Mouse (Mus musculus) kidney, adult 18-20 months (tissue): ENCODE measurements around the gene Plk5.

Experiments
- DNase-seq: peaks from one replicate; pipeline ENCODE4 v3.0.0; 2021

Gene Plk5

DNA sequence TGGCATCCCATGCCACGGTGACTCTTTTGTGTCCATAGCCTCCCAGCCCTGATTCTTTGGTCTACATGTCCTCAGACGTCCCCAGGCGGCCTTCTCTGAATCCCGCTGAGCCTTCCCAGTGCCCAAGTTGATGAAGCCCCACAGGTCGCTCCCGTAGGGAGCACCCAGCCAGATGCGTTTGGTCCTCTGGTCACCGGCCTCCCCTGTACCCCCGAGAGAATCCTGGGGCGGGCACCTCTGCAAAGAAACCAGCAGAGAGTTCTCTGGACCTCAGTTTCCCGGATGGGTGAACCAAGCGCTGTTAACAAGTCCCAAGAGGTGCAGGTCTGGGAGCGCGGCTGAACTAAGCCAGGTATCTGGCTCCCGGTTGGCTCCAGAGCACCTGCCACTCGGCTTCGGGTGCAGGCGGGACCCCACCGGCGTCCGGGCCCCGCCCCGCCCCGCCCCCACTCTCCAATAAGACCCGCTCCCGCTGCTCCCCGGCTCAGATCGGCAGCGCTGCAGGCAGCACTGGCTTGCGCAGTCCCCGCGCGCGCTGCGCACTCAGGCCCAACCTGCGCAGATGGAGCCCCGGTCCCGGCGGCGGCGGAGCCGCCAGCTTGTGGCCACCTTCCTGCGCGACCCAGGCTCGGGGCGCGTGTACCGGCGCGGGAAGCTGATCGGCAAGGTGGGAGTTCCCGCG, at the start of gene Plk5:
TSS of gene Plk5 (plus strand) at position 459 of the 682 bp plus-strand sequence.
- DNase-seq, result no peak

DNA sequence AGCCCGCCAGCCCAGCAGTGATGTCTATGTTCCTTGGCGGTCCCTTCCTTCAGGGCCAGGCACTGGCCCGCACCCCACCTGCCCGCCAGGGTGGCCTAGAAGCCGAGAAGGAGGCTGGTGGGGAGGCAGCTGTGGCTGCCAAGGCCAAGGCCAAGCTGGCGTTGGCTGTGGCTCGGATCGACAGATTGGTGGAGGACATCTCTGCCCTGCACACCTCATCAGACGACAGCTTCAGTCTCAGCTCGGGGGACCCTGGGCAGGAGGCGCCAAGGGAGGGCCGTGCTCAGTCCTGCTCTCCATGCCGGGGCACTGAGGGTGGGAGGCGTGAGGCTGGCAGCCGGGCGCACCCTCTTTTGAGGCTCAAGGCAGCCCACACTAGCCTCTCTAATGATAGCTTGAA, 44.7 kb upstream of the Plk5 start:
- DNase-seq, result no peak

DNA sequence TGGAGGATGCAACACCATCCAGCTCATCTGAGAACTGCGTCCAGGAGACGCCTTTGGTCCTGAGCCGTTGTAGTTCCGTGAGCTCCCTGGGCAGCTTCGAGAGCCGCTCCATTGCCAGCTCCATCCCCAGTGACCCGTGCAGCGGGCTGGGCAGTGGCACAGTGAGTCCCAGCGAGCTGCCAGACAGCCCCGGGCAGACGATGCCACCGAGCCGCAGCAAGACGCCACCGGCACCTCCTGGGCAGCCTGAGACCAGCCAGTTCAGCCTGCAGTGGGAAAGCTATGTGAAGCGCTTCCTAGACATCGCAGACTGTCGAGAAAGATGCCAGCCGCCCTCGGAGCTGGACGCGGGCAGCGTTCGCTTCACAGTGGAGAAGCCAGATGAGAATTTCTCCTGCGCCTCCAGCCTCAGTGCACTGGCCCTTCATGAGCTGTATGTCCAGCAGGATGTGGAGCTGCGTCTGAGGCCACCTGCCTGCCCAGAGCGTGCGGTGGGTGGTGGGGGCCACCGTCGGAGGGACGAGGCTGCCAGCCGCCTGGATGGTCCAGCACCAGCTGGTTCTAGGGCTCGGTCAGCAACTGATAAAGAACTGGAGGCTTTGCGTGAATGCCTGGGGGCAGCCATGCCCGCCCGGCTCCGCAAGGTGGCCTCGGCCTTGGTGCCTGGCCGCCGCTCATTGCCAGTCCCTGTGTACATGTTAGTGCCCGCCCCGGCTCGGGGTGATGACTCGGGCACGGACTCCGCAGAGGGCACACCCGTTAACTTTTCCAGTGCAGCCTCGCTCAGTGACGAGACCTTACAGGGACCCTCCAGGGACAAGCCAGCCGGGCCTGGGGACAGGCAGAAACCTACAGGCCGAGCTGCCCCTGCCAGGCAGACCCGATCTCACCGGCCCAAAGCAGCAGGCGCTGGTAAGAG, 43.4 kb upstream of the Plk5 start:
- no peak for DNase-seq

DNA sequence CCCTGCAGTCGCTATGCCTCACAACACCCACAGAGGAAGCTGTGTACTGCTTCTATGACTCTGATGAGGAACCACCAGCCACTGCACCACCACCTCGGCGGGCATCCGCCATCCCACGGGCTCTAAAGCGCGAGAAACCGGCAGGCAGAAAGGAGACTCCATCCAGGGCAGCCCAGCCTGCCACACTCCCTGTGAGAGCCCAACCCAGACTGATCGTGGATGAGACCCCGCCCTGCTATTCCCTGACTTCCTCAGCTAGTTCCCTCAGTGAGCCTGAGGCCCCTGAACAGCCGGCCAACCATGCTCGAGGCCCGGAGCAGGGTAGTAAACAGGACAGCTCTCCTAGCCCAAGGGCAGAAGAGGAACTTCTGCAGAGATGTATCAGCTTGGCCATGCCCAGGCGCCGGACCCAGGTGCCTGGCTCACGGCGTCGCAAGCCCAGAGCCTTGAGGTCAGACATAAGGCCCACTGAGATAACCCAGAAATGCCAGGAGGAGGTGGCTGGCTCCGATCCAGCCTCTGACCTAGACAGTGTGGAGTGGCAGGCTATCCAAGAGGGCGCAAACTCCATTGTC, 42.5 kb upstream of the Plk5 start:
- DNase-seq, result no peak

DNA sequence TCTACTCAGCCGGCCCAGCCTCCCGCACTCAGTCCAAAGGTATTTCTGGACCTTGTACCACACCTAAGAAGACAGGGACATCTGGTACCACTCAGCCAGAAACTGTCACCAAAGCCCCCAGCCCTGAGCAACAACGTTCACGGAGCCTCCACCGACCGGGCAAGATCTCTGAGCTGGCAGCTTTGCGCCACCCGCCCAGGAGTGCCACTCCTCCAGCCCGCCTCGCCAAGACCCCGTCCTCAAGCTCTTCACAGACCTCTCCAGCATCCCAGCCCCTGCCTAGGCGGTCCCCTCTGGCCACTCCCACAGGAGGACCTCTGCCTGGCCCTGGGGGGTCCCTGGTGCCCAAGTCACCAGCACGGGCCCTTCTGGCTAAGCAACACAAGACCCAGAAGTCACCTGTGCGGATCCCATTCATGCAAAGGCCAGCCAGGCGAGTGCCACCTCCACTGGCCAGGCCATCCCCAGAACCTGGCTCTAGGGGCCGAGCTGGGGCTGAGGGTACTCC, 41.7 kb upstream of the Plk5 start:
- DNase-seq, result no peak

DNA sequence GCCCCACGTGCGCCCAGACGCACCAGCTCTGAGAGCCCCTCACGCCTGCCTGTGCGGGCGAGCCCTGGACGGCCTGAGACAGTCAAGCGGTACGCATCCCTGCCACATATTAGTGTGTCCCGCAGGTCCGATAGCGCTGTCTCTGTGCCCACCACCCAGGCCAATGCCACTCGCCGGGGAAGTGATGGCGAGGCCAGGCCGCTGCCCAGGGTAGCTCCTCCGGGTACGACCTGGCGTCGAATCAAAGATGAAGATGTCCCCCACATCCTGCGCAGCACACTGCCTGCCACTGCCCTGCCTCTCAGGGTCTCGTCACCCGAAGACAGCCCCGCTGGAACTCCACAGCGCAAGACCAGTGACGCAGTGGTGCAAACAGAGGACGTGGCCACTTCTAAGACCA, 40.9 kb upstream of the Plk5 start:
- DNase-seq, result no peak

DNA sequence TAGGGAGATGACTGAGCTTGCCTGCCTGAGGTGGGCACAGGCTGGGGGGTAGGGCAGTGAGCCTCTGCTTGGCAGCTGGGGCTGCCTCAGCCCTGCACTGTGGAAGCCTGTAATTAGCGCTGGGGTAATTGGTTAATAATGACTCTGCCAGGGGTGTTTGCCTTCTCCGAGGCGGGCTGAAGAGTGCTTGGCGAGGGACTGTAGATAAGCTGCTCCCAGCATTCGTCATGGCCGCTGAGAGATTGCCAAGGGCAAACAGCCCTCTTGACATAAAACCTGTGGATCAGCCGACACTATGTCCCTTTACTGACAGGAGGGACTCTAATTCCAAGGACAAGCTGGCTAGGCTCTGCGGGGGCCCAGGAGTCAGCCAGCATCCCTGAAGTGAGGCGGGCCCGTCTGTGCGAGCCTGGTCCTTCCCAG, 39.9 kb upstream of the Plk5 start:
- DNase-seq, result no peak

DNA sequence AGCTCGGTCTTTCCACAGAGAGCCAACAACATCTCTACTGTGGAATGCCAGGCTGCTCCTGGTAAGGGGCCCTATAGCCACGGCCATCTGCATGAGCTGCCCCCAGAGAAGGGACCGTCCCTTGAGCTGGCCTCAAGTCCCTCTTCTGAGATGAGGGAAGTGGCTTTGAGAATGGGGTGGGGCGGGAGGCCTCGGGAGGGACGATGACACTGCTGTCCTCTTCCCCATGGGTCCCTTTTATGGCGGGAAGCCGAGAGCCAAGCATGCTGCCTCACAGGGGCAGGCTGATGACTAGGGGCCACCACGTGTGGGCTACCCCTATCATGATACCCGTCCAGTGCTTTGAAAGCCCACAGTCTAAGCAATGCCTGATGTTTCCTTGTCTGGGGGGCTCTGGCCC, 39.2 kb upstream of the Plk5 start:
- no peak for DNase-seq

DNA sequence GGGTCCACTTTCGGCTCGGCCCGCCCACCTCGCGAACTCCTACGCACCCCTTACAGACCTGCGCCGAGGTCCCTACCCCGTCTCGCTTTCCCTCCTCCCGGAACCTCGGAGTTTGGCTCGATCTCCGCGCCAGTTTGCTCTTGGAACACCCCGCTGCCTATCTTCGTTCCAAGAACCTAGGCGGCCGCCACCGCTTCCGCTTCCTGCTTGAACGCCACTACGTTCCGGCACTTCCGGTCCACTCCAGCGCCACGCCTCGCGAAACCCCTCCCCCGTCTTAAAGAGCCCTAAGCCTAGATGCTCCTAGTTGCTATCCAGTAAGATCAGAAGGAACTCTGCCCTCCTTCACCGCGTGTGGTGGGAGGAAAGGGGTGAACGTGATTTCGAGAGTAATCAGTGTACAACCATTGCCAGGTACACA, 35.9 kb upstream of the Plk5 start, which contains the start of gene 2310011J03Rik:
TSS of gene 2310011J03Rik (minus strand) at position 198 of the 421 bp plus-strand sequence.
- peak; percentile 95 for DNase-seq

DNA sequence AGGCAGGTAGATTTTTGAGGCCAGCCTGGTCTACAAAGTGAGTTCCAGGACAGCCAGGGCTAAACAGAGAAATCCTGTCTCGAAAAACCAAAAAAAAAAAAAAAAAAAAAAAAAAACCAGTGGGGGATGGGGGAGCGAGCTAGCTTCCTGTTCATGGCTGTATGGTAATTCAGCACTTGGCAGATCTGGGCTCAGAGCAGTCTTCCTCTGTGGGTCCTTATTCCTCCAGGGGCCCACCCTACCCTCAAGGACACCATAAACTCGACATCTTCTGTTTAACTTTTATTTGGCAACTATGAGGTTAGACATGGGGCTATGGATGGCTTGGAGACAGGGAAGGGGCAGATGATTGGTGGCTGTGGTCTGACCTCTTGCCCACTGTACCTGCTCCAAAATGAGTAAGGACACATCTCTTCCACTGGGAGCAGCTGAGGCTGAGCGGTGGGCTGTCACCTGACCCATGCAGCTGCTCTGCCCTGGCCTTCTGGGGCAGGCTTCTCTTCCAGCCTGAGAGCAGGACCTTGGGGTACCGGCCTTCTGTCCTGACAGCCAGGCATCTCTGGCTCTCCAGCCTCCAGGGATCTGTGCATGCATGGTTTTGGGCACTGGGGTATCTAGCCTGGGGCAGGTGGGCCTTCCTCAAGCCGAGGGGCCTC, 35.1 kb upstream of the Plk5 start:
- no peak for DNase-seq

DNA sequence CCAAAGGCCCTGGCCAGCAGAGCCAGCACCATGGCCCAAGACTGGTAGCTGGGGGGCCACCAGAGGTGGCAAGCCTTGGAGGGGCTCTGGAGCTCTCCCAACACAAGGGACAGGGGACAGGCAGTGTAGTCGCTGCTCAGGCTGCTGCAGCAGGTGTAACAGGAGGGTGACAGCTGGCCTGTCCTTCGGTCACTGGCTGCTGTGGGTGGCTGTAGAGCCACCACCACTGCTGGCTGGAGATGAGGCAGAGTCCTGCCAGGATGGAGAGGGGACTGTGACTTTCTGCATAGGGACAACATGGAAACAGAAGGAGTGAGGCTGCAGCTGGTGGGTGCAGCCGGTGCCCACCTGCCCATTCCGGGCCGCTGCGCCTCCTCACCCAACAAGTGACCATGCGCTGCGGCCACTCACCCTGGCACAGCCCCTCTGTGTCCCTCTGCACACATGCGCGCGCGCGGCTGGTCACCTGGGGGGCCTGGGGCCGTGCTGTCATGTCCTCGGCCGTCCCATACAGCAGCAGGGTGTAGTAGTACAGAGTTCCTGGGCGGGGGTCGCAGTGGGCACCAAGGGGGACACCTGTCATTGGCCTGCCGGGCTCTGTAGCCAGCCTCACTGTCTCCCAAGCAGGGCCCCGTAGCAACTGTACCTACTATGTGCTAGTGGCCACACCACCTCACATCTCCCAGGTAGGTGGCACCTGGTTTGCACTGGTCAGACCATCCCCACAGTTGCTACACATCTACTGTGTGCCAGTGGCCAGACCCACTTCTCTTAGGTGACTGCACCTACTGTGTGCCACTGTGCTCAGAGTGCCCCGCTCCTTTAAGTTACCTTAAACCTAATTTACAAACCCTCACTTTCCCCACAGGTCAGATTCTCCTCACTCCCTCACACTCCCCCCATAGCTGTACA, 34.3 kb upstream of the Plk5 start:
- no peak for DNase-seq

DNA sequence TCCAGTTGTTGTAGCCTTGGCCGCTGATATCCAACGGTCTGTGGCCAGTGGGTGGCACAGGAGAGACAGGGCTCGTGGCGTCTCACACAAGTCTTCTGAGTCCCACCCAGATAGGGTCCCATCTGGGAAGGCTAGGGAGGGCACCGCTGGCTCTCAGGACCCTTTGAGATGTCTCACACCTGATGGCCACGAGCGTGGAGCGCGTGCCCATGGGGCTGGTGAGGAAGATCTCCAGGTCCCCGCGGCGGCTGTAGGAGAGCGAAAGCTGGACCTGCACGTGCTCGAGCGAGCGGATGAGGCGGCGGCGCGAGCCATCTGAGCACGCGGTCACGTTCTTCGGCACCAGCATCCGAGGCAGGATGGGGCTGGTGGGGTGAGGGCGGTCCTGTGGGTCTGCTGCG, 33.4 kb upstream of the Plk5 start:
- DNase-seq, result peak; percentile 54

DNA sequence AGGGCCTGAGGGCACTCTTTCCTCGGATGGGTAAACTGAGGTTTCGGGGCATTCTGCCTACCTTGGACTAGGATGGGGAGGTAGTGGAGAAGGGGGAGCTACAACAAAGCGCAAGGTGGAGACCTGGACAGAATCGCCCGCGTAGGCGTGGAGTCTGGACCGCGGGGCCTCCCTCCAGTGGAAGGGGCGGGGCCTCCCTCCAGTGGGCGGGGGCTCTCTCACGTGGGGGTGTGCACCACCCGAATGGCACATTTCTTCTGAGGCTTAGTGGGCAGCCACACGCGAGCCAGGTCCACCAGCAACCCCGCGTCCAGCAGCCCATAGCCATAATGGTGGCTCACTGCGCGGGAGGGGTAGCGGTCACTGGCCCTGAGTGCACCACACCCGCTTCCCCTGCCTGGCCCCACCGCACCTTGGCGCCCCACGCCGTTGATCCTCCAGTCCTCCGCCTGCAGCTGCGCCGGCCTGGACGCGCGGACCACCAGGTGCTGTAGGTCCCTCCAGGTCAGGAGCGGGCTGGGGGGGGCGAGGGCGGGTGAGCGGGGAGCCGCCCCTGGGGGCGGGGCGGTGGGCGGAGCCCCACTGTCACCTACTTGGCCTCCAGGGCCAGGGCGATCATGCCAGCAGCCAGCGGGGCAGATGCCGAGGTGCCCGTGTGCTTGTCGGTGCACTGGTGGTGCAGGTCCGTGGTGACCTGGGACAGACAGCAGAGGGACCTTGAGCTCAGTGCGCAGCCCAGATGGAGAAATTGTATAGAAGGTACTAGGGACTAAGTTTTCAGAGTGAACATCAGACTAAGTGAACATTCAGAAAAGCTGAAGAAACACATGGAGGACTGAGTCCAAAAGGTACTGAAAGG, 32.8 kb upstream of the Plk5 start:
- DNase-seq, result peak; percentile 85

DNA sequence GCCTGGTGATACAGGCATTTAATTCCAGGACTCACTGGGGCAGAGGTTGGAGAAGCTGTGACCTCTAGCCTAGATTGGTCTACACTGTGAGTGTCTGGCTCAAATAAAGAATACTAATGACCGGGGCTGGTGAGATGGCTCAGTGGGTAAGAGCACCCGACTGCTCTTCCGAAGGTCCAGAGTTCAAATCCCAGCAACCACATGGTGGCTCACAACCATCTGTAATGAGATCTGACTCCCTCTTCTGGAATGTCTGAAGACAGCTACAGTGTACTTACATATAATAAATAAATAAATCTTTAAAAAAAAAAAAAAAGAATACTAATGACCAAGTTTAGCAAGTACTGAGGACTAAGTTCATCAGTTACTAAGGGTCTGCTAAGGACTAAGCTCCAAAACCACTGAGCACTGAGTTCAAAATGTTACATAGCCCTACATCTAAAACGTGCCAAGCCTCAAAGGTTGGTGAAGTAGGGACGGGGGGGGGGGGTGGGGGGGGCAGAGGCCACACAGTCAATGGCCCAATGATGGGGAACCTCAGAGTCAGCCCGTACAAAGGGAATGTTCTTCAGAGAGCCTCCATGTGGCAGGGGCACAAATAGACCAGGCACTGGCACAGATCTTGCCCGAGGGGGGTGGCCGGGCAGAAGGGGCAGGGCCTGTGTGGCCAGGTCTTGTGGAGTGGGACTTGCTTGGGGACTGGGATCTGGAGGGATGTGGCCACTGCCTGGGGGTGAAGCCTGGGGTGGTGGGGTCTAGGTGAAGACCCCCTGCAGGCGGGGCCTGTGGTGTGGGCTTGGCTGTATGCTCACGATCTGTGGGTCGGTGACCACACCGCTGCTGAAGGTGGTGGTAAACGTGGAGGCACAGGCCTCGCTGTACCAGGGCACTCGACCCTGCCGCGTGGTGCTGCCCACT, 31.9 kb upstream of the Plk5 start:
- DNase-seq, result no peak

DNA sequence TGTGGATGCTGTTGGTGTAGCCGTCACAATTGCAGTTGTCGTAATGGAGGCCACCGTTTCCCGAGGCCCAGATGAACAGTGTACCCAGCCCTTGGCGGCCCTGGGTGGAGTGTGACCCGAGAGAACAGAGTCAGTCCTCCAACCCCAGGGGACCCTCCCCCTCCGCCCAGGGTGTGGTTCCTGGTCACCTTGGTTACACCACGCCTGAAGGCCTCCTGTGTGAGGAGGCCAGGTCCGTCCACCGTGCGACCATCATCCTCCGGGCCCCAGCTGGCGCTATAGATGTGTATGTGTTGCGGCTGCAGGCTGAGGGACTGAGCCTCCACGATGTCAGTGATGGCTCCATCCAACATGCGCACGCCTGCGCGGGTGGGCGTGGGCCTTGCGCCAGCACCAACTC, 31.2 kb upstream of the Plk5 start:
- no peak for DNase-seq

DNA sequence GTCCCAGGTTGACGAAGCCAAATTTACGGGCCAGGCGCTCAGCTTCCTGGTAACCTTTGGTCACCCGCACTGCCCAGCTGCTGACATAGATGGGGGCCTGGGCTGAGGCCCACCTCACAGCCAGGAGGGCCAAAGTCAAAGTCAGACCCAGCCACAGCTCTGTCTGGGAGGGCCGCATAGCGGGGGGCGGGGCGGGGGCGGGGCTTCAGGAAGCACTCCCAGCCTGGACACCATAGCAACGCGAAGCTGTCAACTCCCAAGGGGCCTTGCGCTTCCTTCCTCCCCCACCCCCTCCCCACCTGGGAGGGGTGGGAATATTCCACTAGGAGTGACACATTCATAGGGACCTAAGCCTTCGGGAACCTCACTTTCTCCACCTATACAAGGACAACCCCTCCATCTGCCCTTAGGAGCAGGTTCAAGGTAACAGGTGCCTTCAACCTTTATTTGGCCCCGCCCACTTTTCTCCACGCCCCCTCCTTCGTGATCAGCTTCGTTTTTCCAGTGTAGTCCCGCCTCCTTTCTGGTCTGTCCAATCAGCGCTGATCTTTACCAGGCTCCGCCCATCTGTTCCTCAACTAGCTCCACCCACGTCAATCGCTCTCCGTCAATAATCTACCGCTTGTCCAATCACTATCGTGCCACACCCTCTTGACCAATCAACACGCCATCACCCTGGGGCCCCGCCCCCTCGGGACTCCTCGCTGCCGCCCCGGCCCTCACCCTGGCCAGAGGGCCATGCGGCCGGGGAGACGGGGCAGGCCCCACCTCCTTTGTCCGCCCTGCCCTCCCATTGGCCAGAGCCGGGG, 26.8 kb upstream of the Plk5 start, which contains the start of the genes Pcsk4 and Reep6:
TSS of gene Pcsk4 (minus strand) at position 226 of the 809 bp plus-strand sequence.
TSS of gene Reep6 (plus strand) at position 681 of the 809 bp plus-strand sequence.
- DNase-seq, result peak; percentile 95

DNA sequence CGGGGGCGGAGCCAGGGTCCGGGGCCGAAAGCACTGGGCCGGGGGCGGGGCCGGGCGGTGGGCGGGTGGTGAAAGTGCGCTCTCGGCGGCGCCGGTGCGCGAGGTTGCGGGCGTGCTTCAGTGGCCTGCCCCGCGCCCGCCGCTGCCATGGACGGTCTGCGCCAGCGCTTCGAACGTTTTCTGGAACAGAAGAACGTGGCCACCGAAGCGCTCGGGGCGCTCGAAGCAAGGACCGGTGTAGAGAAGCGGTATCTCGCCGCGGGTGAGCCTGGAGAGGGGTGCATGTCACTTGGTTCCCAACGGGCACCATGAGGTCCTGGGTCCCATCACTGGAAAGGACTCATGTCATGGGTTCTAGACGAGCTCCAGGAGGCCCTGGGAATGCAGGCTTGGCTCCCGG, 26.2 kb upstream of the Plk5 start:
- no peak for DNase-seq

DNA sequence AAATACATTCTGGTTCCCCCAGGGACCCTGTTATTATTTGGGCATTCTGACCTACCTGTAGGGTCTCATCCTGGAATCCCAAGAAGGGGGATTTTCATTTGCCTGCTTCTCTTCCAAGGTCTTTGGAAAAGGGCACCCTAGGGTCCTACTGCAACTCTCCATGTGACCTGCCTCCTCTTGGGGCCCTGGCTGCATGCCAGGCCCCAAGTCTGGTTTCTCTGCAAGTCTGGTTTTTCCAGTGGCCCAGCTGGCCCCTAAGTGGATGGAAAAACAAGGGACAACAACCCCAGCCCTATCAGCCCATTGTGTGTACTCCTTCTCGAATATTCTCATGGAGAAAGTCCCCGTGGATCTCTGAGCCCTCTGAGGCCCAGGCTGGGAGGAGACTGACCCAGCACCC, 25.4 kb upstream of the Plk5 start:
- DNase-seq, result no peak
